Mouse (Mus musculus) forebrain, postnatal 0 days (tissue): ENCODE data around the gene Axin2. TPM values are rescaled to one million over a fixed set of nuclear protein-coding genes. Genes with fewer than 3 reads are reported as not detected.

Source experiments
- ATAC-seq: fragments of 200-750 bp; cut with Nextera tagmentation; 2 replicates; pipeline ENCODE4 v1.8.0; 2017; ENCODE audit warnings: mild to moderate bottlenecking, moderate library complexity
- DNase-seq: peaks from one replicate; pipeline ENCODE4 v3.0.0-alpha.2; 2015
- H3K27ac ChIP-seq: fragments of 300-500 bp; sonication (generic); 2 replicates; pipeline ENCODE4 v1.5.1; 2014; ENCODE audit warnings: low read depth, mild to moderate bottlenecking, antibody characterized with exemption, low read length, moderate library complexity, mixed read lengths
- H3K27me3 ChIP-seq: fragments of 300-500 bp; sonication (generic); 2 replicates; pipeline ENCODE4 v1.6.1; 2014; ENCODE audit warnings: mild to moderate bottlenecking, low read length, mixed read lengths; ENCODE audit not compliant: insufficient read depth
- H3K36me3 ChIP-seq: fragments of 300-500 bp; sonication (generic); 2 replicates; pipeline ENCODE4 v1.6.1; 2014; ENCODE audit warnings: mild to moderate bottlenecking, moderate library complexity; ENCODE audit not compliant: insufficient read depth
- H3K4me1 ChIP-seq: fragments of 300-500 bp; sonication (generic); 2 replicates; pipeline ENCODE4 v1.6.1; 2014; ENCODE audit warnings: antibody characterized with exemption; ENCODE audit not compliant: insufficient read depth
- H3K4me2 ChIP-seq: fragments of 300-500 bp; sonication (generic); 2 replicates; pipeline ENCODE4 v1.6.1; 2014; ENCODE audit warnings: low read depth, mild to moderate bottlenecking, moderate library complexity
- H3K4me3 ChIP-seq: fragments of 300-500 bp; sonication (generic); 2 replicates; pipeline ENCODE4 v1.5.1; 2014; ENCODE audit warnings: low read depth, low read length, mixed read lengths
- H3K9ac ChIP-seq: fragments of 300-500 bp; sonication (generic); 2 replicates; pipeline ENCODE4 v1.6.1; 2014; ENCODE audit warnings: mild to moderate bottlenecking
- H3K9me3 ChIP-seq: fragments of 300-500 bp; sonication (generic); 2 replicates; pipeline ENCODE4 v1.6.1; 2016; ENCODE audit warnings: low read length
- CTCF ChIP-seq: sonication (generic); IDR thresholded peaks from 2 replicates; pipeline ENCODE4 v1.5.1; 2016; ENCODE audit warnings: antibody characterized with exemption, control low read depth, low read depth
- WGBS: fragments of 180-500 bp; shearing (Covaris S2); extraction: QIAGEN DNeasy Blood & Tissue Kit; methylation state at CpG from one replicate; pipeline ENCODE4 v1.1.7; 2014; 5-methylcytosine and 5-hydroxymethylcytosine counted together
- polyA plus RNA-seq: library from polyadenylated mRNA; unstranded; fragments of >200 nt; fragmentation: Nextera tagmentation; extraction: Ambion mirVana; gene quantifications from 2 replicates; pipeline ENCODE4 v1.2.1, GENCODE M21; 2015
- total RNA-seq: library from RNA; depleted of rRNA; stranded (reverse); fragments of >200 nt; gene quantifications from 2 replicates; pipeline ENCODE4 v1.2.3, GENCODE M21; 2014

The Axin2 gene
- total and polyA plus RNA-seq, 2 experiments from 2014 or later = 5.0 to 35.6 TPM

DNA sequence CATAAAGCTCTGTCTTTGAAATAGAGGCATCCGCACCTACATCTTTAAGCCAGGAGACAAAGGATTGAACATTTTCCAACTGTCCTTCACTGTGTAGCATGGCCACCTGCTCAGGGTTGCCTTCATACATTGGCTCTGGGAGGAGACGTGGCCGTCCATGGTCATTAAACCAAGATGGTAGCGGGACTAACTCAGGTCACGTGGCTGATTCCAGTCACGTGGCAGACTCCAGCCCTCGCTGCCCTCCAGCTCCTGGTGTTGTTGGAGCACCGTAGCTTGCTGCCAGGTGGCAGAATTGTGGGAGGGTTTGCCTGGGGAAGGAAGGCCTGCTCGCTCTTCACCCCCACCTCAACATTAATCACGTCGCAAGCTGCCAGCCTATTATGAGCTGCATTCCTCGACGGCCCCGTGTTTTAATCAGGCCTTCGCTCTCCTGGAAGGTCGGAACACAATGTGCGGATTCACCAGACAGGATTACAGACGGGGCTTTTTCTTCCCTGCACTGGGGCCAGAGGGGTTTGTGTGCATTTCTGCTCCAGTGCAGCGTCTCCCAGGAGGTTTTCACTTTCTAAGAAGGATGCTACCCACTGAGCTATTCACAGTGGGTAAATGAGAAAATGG, 34.8 kb upstream of the Axin2 start:
- ATAC-seq (no peak), DNase-seq (no peak)
- no peaks in the 10 kb centered on the region for H3K9me3 ChIP-seq
- no peak overlapping the region for H3K9ac ChIP-seq
- no peak for TF ChIP-seq CTCF
- H3K36me3 ChIP-seq = no peaks in the 10 kb centered on the region
- no peaks in the 10 kb centered on the region for H3K27me3 ChIP-seq
- H3K4me1 ChIP-seq = 0 out of 2 replicates have a peak, but pooled peaks cover 1% of the 10 kb centered on the region
- 21% methylated on average over 19 of the region's 19 CpGs for WGBS
- no peak overlapping the region for H3K27ac ChIP-seq
- no peak overlapping the region for H3K4me3 ChIP-seq
- H3K4me2 ChIP-seq = no peak overlapping the region

DNA sequence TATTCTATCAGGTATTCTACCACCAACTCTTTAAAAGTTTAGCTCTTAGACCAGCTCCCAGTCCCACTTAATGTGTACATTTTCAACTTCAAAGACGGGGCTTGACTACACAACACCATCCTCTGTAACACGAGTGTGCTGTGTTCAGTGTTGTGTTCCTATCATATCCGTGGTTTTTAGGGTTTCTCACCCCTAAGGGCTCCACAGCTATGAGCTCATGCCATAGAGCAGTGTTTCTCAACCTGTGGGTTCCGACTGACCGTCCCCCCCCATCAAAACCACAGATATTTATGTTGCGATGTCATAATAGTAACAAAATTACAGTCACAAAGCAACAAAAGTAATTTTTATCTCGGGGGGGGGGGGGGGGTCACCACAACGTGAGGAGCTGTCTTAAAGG, 34.1 kb upstream of the Axin2 start:
- no peak for DNase-seq
- Histone ChIP-seq H3K4me2 (no peak overlapping the region), H3K4me3 (no peak overlapping the region), H3K9ac (no peak overlapping the region), H3K4me1 (peaks cover 4% of the 10 kb centered on the region; the same call in 1 of the 2 replicates), H3K27me3 (no peaks in the 10 kb centered on the region), H3K27ac (no peak overlapping the region), H3K36me3 (no peaks in the 10 kb centered on the region), H3K9me3 (no peaks in the 10 kb centered on the region)
- 61% methylated on average over 8 of the region's 8 CpGs for WGBS
- TF ChIP-seq CTCF = no peak
- no peak for ATAC-seq

DNA sequence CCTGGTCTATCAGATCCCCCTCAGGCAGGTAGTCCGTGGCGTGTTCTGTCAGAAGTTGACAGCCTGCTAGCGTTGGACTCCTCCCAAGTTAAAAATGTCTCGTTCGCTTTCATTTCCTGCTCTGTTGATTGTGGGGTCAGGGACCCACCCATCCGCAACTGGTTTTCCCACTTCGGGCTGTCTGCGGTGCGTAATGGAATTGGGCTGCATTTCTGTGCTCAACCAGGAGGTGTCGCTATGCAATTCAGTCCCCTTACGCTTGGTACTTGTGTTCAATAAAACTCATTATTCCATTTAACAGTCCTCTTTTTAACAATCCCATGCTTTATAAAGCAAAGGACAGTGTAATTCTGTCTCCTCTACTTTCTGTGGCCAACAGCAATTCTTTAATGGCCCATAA, 31.0 kb upstream of the Axin2 start:
- 63% methylated on average over 11 of the region's 11 CpGs for WGBS

DNA sequence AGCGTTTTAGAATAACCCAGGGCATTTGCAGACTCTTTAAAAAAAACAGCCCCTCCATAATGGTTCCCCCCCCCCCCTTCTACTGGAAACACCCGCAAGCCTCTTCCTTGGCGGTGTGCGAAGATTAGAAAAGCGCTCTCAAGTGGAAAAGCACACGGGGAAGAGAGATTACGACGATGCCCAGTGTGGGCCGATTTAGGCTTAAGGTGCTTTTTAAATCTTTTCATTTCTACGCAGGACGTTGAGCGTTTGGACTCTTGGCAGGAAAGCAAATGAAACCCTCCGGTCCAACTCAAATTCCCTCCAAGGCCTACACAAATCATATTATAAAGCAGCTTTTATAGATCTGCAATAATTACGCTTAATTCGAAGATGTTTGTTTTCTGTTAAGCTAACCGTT, 29.6 kb upstream of the Axin2 start:
- H3K4me3 ChIP-seq = peak overlapping the region; percentile 25
- H3K4me2 ChIP-seq = peak overlapping the region; percentile 44
- H3K27me3 ChIP-seq = no peaks in the 10 kb centered on the region
- 0 out of 2 replicates have a peak overlapping the region, but pooled peaks have one; percentile 4 for H3K9ac ChIP-seq
- H3K4me1 ChIP-seq = peaks cover 10% of the 10 kb centered on the region; the same call in 1 of the 2 replicates
- peak; percentile 29 for DNase-seq
- TF ChIP-seq CTCF = no peak
- no peaks in the 10 kb centered on the region for H3K9me3 ChIP-seq
- no peak for ATAC-seq
- WGBS = 4% methylated on average over 16 of the region's 16 CpGs
- no peak overlapping the region for H3K27ac ChIP-seq
- H3K36me3 ChIP-seq = no peaks in the 10 kb centered on the region

More for the DNA sequence above, 31.0 kb upstream of the Axin2 start:
- DNase-seq (no peak), ATAC-seq (no peak)
- Histone ChIP-seq H3K4me2 (no peak overlapping the region), H3K4me1 (peaks cover 10% of the 10 kb centered on the region; the same call in 1 of the 2 replicates), H3K36me3 (no peaks in the 10 kb centered on the region), H3K4me3 (no peak overlapping the region), H3K27me3 (no peaks in the 10 kb centered on the region), H3K27ac (no peak overlapping the region), H3K9me3 (no peaks in the 10 kb centered on the region), H3K9ac (no peak overlapping the region)
- TF ChIP-seq CTCF = peak; percentile 60

DNA sequence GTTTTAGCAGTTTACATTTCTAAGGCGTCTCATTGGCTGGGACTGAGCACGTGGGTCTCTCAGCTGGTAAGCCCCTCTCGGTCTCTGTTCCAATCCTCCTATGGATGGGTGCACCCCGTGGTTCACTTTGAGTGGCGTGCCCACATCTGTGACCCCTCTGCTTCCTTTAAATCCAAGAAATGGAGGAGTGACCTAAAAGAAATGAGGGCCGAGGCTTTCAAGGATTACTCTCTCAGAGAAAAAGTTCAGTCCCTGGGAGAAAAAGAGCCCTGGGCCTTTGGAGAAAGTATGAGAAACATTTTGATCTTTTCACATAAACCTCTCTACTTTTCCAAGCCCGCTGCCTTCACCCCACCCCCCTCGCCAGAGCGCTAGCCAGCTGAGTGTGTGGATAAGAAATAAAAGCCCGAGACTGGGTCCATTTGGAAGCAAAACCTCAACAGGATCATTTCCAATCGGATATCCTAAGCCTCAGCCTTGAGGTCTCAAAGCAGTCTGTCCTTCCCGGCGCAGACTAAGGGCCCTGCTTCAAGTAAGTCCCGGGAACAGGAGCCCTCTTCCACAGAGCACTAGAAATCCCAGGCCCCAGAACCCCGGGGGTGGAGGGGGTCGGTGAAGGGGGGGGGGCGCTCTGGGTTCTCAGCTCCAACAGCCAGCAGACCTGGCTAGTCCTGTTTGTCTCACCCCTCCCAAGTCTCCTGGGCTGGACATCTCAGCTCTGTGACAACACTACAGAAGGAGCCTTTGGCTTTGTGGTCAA, 28.9 kb upstream of the Axin2 start:
- Histone ChIP-seq H3K27me3 (no peaks in the 10 kb centered on the region), H3K9me3 (no peaks in the 10 kb centered on the region), H3K4me2 (peak overlapping the region; percentile 44), H3K36me3 (no peaks in the 10 kb centered on the region), H3K27ac (peak overlapping the region; percentile 57), H3K4me3 (peak overlapping the region; percentile 25), H3K4me1 (peaks cover 10% of the 10 kb centered on the region; the same call in 1 of the 2 replicates), H3K9ac (0 out of 2 replicates have a peak overlapping the region, but pooled peaks have one; percentile 2)
- DNase-seq (peak; percentile 58), ATAC-seq (peak; percentile 93)
- WGBS = 2% methylated on average over 17 of the region's 17 CpGs
- TF ChIP-seq CTCF = no peak

DNA sequence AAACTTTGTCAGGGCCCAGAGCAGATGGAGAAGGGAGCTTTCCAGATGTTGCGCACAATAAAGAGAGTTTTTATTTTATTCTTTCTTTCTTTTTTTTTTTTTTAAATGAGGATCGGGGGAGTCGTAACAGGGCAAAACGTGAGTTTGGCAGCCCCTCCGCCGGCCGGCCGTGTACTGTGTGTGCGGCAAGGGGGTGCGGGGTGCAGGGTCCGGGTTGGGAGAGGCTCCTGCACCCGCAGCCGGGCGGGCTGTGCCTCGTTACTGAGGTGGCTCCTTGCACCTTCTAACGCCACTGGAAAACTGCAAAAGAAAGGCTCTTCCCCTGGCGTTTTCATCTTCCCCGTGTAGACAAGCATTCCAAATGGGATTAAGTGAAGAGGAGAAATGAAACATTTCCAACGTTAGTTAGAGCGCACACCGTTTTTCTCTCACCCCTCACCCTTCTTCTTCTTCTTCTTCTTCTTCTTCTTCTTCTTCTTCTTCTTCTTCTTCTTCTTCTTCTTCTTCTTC, 28.2 kb upstream of the Axin2 start:
- Histone ChIP-seq H3K9me3 (no peaks in the 10 kb centered on the region), H3K4me3 (peak overlapping the region; percentile 25), H3K36me3 (no peaks in the 10 kb centered on the region), H3K4me2 (peak overlapping the region; percentile 44), H3K4me1 (peaks cover 10% of the 10 kb centered on the region; the same call in 1 of the 2 replicates), H3K27ac (peak overlapping the region; percentile 57), H3K27me3 (no peaks in the 10 kb centered on the region), H3K9ac (peak overlapping the region; percentile 28; the same call in 1 of the 2 replicates)
- TF ChIP-seq CTCF = no peak
- no peak for DNase-seq
- 7% methylated on average over 21 of the region's 21 CpGs for WGBS
- no peak for ATAC-seq

DNA sequence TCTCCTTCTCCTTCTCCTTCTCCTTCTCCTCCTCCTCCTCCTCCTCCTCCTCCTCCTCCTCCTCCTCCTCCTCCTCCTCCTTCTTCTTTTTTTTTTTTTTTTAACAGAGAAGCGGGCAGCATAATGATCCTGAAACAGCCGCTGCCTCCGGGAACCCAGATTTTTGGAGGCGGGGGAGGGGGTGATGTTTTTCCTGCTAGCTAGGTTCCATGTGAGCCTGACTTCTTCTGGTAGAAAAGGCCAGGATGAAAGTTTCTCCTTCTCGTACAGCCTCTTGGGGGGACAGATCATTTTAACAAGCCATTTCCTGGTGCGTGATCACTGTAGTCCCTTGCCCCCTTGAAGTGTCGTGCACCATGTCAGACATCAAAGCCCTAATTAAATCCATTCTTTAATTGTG, 27.7 kb upstream of the Axin2 start:
- H3K36me3 ChIP-seq = no peaks in the 10 kb centered on the region
- H3K9me3 ChIP-seq = no peaks in the 10 kb centered on the region
- no peak for TF ChIP-seq CTCF
- no peak overlapping the region for H3K27ac ChIP-seq
- H3K27me3 ChIP-seq = no peaks in the 10 kb centered on the region
- peaks cover 10% of the 10 kb centered on the region; the same call in 1 of the 2 replicates for H3K4me1 ChIP-seq
- no peak overlapping the region for H3K4me2 ChIP-seq
- ATAC-seq = no peak
- no peak overlapping the region for H3K4me3 ChIP-seq
- no peak for DNase-seq
- no peak overlapping the region for H3K9ac ChIP-seq
- 14% methylated on average over 7 of the region's 7 CpGs for WGBS
